Mouse (Mus musculus) MEL (cell line): ENCODE measurements at regions not wholly inside any gene's neighbourhood (a gene's known extent, or its start where the extent isn't known, plus 50 kb on each side); places are given as distances from the start of the nearest gene placed in this dataset.

Experiments used
- DNase-seq: peaks from one replicate; pipeline ENCODE4 v3.0.0; 2011; ENCODE audit warnings: low read depth, low spot score
- H3K27ac ChIP-seq: 2 replicates; pipeline ENCODE4 v1.5.1; 2012; ENCODE audit warnings: low read depth, mild to moderate bottlenecking, control low read depth, low read length, moderate library complexity; ENCODE audit not compliant: control insufficient read depth
- H3K27me3 ChIP-seq, 2 experiments: fragments of 150-350 bp in 1 of 2; sonication (generic) in 1 of 2; 2 replicates each; pipeline ENCODE4 v1.6.1; 2012; ENCODE audit warnings: low read length in 2 of 2, mild to moderate bottlenecking in 2 of 2, improper control_type of control experiment in 1 of 2, moderate library complexity in 1 of 2; ENCODE audit not compliant: insufficient read depth in 2 of 2, control insufficient read depth in 1 of 2
- H3K36me3 ChIP-seq, 2 experiments: 2 replicates each; pipeline ENCODE4 v1.6.1; 2012 to 2014; ENCODE audit warnings: low read length in 2 of 2, improper control_type of control experiment in 1 of 2, inconsistent platforms in 1 of 2, mild to moderate bottlenecking in 1 of 2; ENCODE audit not compliant: insufficient read depth in 2 of 2, control insufficient read depth in 1 of 2
- H3K4me1 ChIP-seq, 2 experiments: fragments of 150-350 bp in 1 of 2; sonication (generic) in 1 of 2; 2 replicates each; pipeline ENCODE4 v1.6.1; 2012; ENCODE audit warnings: low read length in 2 of 2, improper control_type of control experiment in 1 of 2, mild to moderate bottlenecking in 1 of 2; ENCODE audit not compliant: insufficient read depth in 2 of 2, control insufficient read depth in 1 of 2
- H3K4me3 ChIP-seq, 2 experiments: fragments of 150-350 bp in 1 of 2; sonication (generic) in 1 of 2; 2 replicates each; pipeline ENCODE4 v1.5.1; 2012; ENCODE audit warnings: low read depth in 2 of 2, low read length in 2 of 2, mild to moderate bottlenecking in 2 of 2, moderate library complexity in 2 of 2, control low read depth in 1 of 2, improper control_type of control experiment in 1 of 2; ENCODE audit not compliant: control insufficient read depth in 1 of 2, insufficient read depth in 1 of 2
- H3K79me2 ChIP-seq: 2 replicates; pipeline ENCODE4 v1.6.1; 2012; ENCODE audit warnings: mild to moderate bottlenecking, low read length, moderate library complexity; ENCODE audit not compliant: control insufficient read depth, poor library complexity, insufficient read depth
- H3K9ac ChIP-seq: 2 replicates; pipeline ENCODE4 v1.6.1; 2012; ENCODE audit warnings: low read depth, mild to moderate bottlenecking, control low read depth, low read length, moderate library complexity; ENCODE audit not compliant: control insufficient read depth, poor library complexity, severe bottlenecking
- H3K9me3 ChIP-seq: fragments of 150-350 bp; sonication (generic); replicated peaks from 2 replicates; pipeline ENCODE4 v1.6.1; 2012; ENCODE audit warnings: mild to moderate bottlenecking, low read length, improper control_type of control experiment, moderate library complexity; ENCODE audit not compliant: insufficient read depth
- CHD2 ChIP-seq: IDR thresholded peaks from 2 replicates; pipeline ENCODE4 v1.6.1; 2011; ENCODE audit warnings: low read length, improper control_type of control experiment
- CTCF ChIP-seq, 3 experiments: IDR thresholded peaks in 2 of 3; conservative IDR thresholded peaks in 1 of 3; 2 replicates each; pipeline ENCODE4 v1.5.1; 2011 to 2012; ENCODE audit warnings: low read length in 3 of 3, low read depth in 2 of 3, mild to moderate bottlenecking in 2 of 3, improper control_type of control experiment in 1 of 3, inconsistent platforms in 1 of 3, mixed read lengths in 1 of 3, moderate library complexity in 1 of 3; ENCODE audit not compliant: control insufficient read depth in 1 of 3, insufficient read depth in 1 of 3, poor library complexity in 1 of 3, severe bottlenecking in 1 of 3
- EP300 ChIP-seq, 2 experiments: IDR thresholded peaks; 2 replicates each; pipeline ENCODE4 v1.6.1; 2011; ENCODE audit warnings: improper control_type of control experiment in 2 of 2, low read length in 2 of 2, low read depth in 1 of 2, mild to moderate bottlenecking in 1 of 2
- ETS1 ChIP-seq: IDR thresholded peaks from 2 replicates; pipeline ENCODE4 v1.6.1; 2012; ENCODE audit warnings: low read depth, mild to moderate bottlenecking, inconsistent platforms, low read length, improper control_type of control experiment, moderate library complexity
- GATA1 ChIP-seq: IDR thresholded peaks from 2 replicates; pipeline ENCODE4 v1.6.1; 2011; ENCODE audit warnings: low read depth, low read length, improper control_type of control experiment
- HCFC1 ChIP-seq: IDR thresholded peaks from 2 replicates; pipeline ENCODE4 v1.6.1; 2012; ENCODE audit warnings: low read depth, mild to moderate bottlenecking, inconsistent platforms, low read length, improper control_type of control experiment, moderate library complexity
- JUND ChIP-seq: IDR thresholded peaks from 2 replicates; pipeline ENCODE4 v1.6.1; 2011; ENCODE audit warnings: low read depth, mild to moderate bottlenecking, improper control_type of control experiment, low read length
- MAX ChIP-seq: IDR thresholded peaks from 2 replicates; pipeline ENCODE4 v1.6.1; 2011; ENCODE audit warnings: low read length, improper control_type of control experiment
- MAZ ChIP-seq: IDR thresholded peaks from 2 replicates; pipeline ENCODE4 v1.6.1; 2012; ENCODE audit warnings: low read depth, mild to moderate bottlenecking, inconsistent platforms, low read length, improper control_type of control experiment
- MEF2A ChIP-seq: IDR thresholded peaks from 2 replicates; pipeline ENCODE4 v1.6.1; 2014; ENCODE audit warnings: low read depth, mild to moderate bottlenecking, inconsistent platforms, low read length, improper control_type of control experiment; ENCODE audit not compliant: poor library complexity, insufficient replicate concordance, severe bottlenecking; ENCODE audit errors: extremely low read depth
- MYB ChIP-seq: IDR thresholded peaks from 2 replicates; pipeline ENCODE4 v1.6.1; 2011; ENCODE audit warnings: mild to moderate bottlenecking, low read depth, low read length, improper control_type of control experiment
- MYC ChIP-seq: IDR thresholded peaks from 2 replicates; pipeline ENCODE4 v1.6.1; 2011; ENCODE audit warnings: low read depth, mild to moderate bottlenecking, low read length, improper control_type of control experiment, moderate library complexity
- NELFE ChIP-seq: IDR thresholded peaks from 2 replicates; pipeline ENCODE4 v1.6.1; 2011; ENCODE audit warnings: low read depth, low read length, improper control_type of control experiment
- POLR2A ChIP-seq, 2 experiments: IDR thresholded peaks; 2 replicates each; pipeline ENCODE4 v1.6.1; 2011 to 2012; ENCODE audit warnings: low read length in 2 of 2, mild to moderate bottlenecking in 2 of 2, control low read depth in 1 of 2, improper control_type of control experiment in 1 of 2, low read depth in 1 of 2, moderate library complexity in 1 of 2; ENCODE audit not compliant: control insufficient read depth in 1 of 2, insufficient read depth in 1 of 2, poor library complexity in 1 of 2
- POLR2AphosphoS5 ChIP-seq: IDR thresholded peaks from 2 replicates; pipeline ENCODE4 v1.6.1; 2012; ENCODE audit warnings: low read depth, borderline replicate concordance, mild to moderate bottlenecking, inconsistent platforms, low read length, moderate library complexity, mixed read lengths
- RCOR1 ChIP-seq: IDR thresholded peaks from 2 replicates; pipeline ENCODE4 v1.6.1; 2012; ENCODE audit warnings: low read depth, mild to moderate bottlenecking, inconsistent platforms, low read length, improper control_type of control experiment
- SIN3A ChIP-seq: IDR thresholded peaks from 2 replicates; pipeline ENCODE4 v1.6.1; 2012; ENCODE audit warnings: low read length, improper control_type of control experiment, inconsistent platforms
- SMC3 ChIP-seq: IDR thresholded peaks from 2 replicates; pipeline ENCODE4 v1.6.1; 2011; ENCODE audit warnings: low read depth, low read length, improper control_type of control experiment
- TAL1 ChIP-seq: IDR thresholded peaks from 2 replicates; pipeline ENCODE4 v1.6.1; 2012; ENCODE audit warnings: mild to moderate bottlenecking, inconsistent platforms, low read length, moderate library complexity, mixed read lengths
- TCF12 ChIP-seq: IDR thresholded peaks from 2 replicates; pipeline ENCODE4 v1.6.1; 2014; ENCODE audit warnings: low read depth, mild to moderate bottlenecking, inconsistent platforms, low read length, improper control_type of control experiment, moderate library complexity
- UBTF ChIP-seq: IDR thresholded peaks from 2 replicates; pipeline ENCODE4 v1.6.1; 2012; ENCODE audit warnings: low read depth, mild to moderate bottlenecking, inconsistent platforms, low read length, improper control_type of control experiment, moderate library complexity, borderline replicate concordance; ENCODE audit not compliant: insufficient read depth
- USF1 ChIP-seq: IDR thresholded peaks from 2 replicates; pipeline ENCODE4 v1.6.1; 2014; ENCODE audit warnings: low read depth, mild to moderate bottlenecking, inconsistent platforms, low read length, improper control_type of control experiment, moderate library complexity
- USF2 ChIP-seq, 2 experiments: IDR thresholded peaks; 2 replicates each; pipeline ENCODE4 v1.6.1; 2011 to 2012; ENCODE audit warnings: improper control_type of control experiment in 2 of 2, low read length in 2 of 2, borderline replicate concordance in 1 of 2, inconsistent platforms in 1 of 2, low read depth in 1 of 2, mild to moderate bottlenecking in 1 of 2; ENCODE audit not compliant: insufficient read depth in 1 of 2
- ZC3H11A ChIP-seq: IDR thresholded peaks from 2 replicates; pipeline ENCODE4 v1.6.1; 2012; ENCODE audit warnings: low read depth, mild to moderate bottlenecking, inconsistent platforms, low read length, improper control_type of control experiment
- ZKSCAN1 ChIP-seq: IDR thresholded peaks from 2 replicates; pipeline ENCODE4 v1.6.1; 2012; ENCODE audit warnings: low read depth, mild to moderate bottlenecking, inconsistent platforms, low read length, improper control_type of control experiment, moderate library complexity

DNA sequence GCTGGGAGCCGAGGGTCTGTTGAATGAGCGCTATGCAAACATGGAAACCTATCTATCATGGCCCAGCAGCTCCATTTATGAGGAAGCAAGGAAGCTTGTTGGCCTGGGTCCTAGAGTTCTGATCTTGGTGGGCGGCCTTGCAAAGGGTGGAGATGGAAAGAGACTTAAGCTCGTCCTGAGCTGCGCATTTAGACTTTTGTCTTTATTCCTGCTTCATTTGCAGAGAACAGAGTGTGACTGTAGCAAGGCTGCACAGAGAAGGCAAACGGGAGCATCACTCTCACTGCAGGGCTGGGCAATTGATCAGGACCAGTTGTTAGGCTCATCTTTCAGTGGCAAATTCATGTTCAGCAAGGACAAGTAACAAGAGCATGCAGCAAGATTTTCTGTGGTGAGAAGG, 177.2 kb downstream of the Plod2 start:
- no peaks in the 10 kb centered on the region for H3K79me2 ChIP-seq
- H3K4me1 ChIP-seq = no peaks in the 10 kb centered on the region

DNA sequence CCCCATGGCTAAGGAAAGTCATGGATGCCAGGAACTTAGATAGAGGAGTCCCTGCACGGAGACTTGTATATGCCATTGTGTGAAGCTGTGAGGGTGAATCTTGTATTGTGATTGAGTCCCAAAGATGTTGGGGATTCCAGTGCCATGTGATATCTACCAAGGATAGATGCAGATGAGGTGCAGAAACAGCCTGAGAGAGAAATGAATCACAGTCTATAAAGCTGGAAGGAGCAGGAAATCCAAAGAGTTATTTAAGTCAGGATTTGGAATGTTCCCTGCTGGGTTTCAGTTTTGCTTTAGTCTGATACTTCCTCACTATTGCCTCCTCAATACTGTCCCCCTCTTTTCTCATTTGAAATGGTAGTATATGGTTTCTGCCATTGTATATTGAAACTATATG, 186.8 kb downstream of the Plod2 start:
- H3K27ac ChIP-seq = no peak overlapping the region
- no peak overlapping the region for H3K4me3 ChIP-seq
- H3K36me3 ChIP-seq = no peaks in the 10 kb centered on the region
- H3K4me1 ChIP-seq = no peaks in the 10 kb centered on the region
- TF ChIP-seq GATA1 (no peak), POLR2AphosphoS5 (no peak), NELFE (no peak), POLR2A (IDR thresholded peaks at IDR 0.05; ENCODE audit: control insufficient read depth in 1 of 2, insufficient read depth in 1 of 2, low read depth in 1 of 2, low read length in 2 of 2, poor library complexity in 1 of 2) (no peak), TAL1 (no peak), JUND (no peak), MAX (no peak), MYC (no peak), USF2 (IDR thresholded peaks at IDR 0.05; ENCODE audit: borderline replicate concordance in 1 of 2, insufficient read depth in 1 of 2, low read depth in 1 of 2, low read length in 2 of 2) (no peak)
- TF ChIP-seq, all 39 proteins: peak for 0
- H3K9ac ChIP-seq = no peak overlapping the region
- H3K9me3 ChIP-seq = no peaks in the 10 kb centered on the region
- no peaks in the 10 kb centered on the region for H3K79me2 ChIP-seq
- DNase-seq = no peak
- no peaks in the 10 kb centered on the region for H3K27me3 ChIP-seq

More for the DNA sequence above, 177.2 kb downstream of the Plod2 start:
- H3K27me3 ChIP-seq = no peaks in the 10 kb centered on the region
- no peak overlapping the region for H3K27ac ChIP-seq
- H3K9me3 ChIP-seq = no peaks in the 10 kb centered on the region
- no peaks in the 10 kb centered on the region for H3K36me3 ChIP-seq
- no peak for TF ChIP-seq MYB
- TF ChIP-seq SIN3A = no peak
- TF ChIP-seq RCOR1 = no peak
- TF ChIP-seq MYC = no peak
- TF ChIP-seq EP300 (IDR thresholded peaks at IDR 0.05; ENCODE audit: low read depth in 1 of 2, low read length in 2 of 2) = no peak
- TF ChIP-seq POLR2A (IDR thresholded peaks at IDR 0.05; ENCODE audit: control insufficient read depth in 1 of 2, insufficient read depth in 1 of 2, low read depth in 1 of 2, low read length in 2 of 2, poor library complexity in 1 of 2) = no peak
- TF ChIP-seq NELFE = no peak
- no peak overlapping the region for H3K9ac ChIP-seq
- H3K4me3 ChIP-seq = no peak overlapping the region
- no peak for DNase-seq

DNA sequence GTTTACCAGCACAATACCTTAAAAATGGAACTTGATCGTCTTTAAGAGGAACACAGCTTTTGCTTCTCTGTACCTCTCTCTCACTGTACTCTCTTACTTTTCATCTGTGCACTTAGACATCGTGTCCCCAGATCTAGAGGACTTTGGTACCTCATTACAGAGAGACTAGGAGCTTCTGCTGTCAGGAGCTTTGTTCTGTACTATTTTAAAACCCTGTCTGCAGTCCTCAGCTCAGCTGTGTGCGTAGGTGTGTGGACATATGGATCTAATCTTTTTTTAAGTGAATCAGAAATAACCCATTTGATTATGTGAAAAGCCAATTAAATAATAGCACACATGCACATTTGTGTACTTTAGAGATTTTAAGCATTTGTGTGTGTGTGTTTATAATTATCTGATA, 189.4 kb downstream of the Plod2 start:
- H3K9me3 ChIP-seq = no peaks in the 10 kb centered on the region
- H3K27ac ChIP-seq = no peak overlapping the region
- DNase-seq = no peak
- H3K9ac ChIP-seq = no peak overlapping the region
- H3K36me3 ChIP-seq = no peaks in the 10 kb centered on the region
- H3K79me2 ChIP-seq = no peaks in the 10 kb centered on the region
- H3K27me3 ChIP-seq = no peaks in the 10 kb centered on the region
- no peaks in the 10 kb centered on the region for H3K4me1 ChIP-seq
- H3K4me3 ChIP-seq = no peak overlapping the region
- TF ChIP-seq HCFC1 = no peak
- no peak for TF ChIP-seq POLR2AphosphoS5
- no peak for TF ChIP-seq NELFE
- no peak for TF ChIP-seq USF2 (IDR thresholded peaks at IDR 0.05; ENCODE audit: borderline replicate concordance in 1 of 2, insufficient read depth in 1 of 2, low read depth in 1 of 2, low read length in 2 of 2)
- TF ChIP-seq TAL1 = no peak
- no peak for TF ChIP-seq MAZ
- no peak for TF ChIP-seq MAX
- no peak for TF ChIP-seq ZC3H11A
- no peak for TF ChIP-seq JUND
- TF ChIP-seq SMC3 = no peak
- no peak for TF ChIP-seq TCF12
- TF ChIP-seq CTCF (IDR thresholded peaks at IDR 0.05 in 2 of 3, conservative IDR thresholded peaks at IDR 0.05 in 1 of 3; ENCODE audit: control insufficient read depth in 1 of 3, insufficient read depth in 1 of 3, low read depth in 2 of 3, low read length in 3 of 3, poor library complexity in 1 of 3, severe bottlenecking in 1 of 3) = no peak
- no peak for TF ChIP-seq USF1
- no peak for TF ChIP-seq MEF2A
- TF ChIP-seq UBTF = no peak
- TF ChIP-seq CHD2 = no peak
- no peak for TF ChIP-seq ETS1
- TF ChIP-seq ZKSCAN1 = no peak
